In the genomic region with DNA sequence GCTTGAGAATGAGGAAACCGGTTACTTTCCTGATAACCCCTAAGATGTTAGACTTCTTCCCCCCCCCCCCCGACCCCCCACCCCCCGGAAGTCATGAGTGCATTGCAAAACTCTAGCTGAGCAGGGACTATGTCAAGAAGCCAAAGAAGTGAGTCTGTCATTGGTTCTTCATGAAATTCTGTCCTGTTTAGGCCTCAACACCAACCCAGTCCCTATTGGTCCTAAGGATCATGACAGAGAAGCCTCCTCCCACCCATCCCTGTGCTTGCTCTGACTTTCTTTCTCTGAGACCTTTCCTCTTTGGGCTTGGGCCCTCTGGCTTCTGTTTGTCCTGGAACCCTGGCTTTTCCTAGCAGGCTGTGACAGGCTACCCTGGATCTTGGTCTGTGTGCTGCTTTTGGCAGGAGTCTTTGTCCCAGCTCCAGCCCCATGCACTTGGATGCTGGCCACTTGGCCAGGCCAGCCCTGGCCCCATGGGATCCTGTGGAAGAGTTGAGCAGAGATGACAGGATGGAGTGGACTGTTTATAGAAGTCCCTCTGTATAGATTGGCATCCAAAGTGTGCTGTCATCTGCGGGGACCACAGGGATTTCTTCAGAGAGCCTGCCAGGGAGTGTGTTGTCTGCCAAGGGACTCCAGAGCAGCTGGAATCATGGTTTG, we compare ENCODE assay signal across 10 mouse cellular contexts. TPM values are rescaled to one million over a fixed set of nuclear protein-coding genes. Genes with fewer than 3 reads are reported as not detected.
DNase-seq lines count a peak whose midpoint lies in the region; ATAC-seq and TF ChIP-seq lines count a peak whose summit lies in the region.
"Had no signal": no experiment of that assay in that cellular context is flagged by ENCODE, and none has a peak within 500 bp of the region (broad histone marks: within the 10 kb centered on the region; RNA-seq: fewer than 3 reads in every experiment).

No protein-coding gene starts in this region.

- H3K9me3 ChIP-seq in liver, embryonic 12.5 days (replicated peaks): no peaks in the 10 kb centered on the region
- H3K9me3 ChIP-seq in heart, embryonic 14.5 days (ENCODE audit: control insufficient read depth, low read length): no peaks in the 10 kb centered on the region
- H3K9me3 ChIP-seq: megakaryocyte, embryonic 14.5 days had no signal

- H3K4me1 ChIP-seq in liver, adult 2 months (ENCODE audit: control insufficient read depth, insufficient read depth, low read length): no peaks in the 10 kb centered on the region
- H3K4me1 ChIP-seq in liver, embryonic 12.5 days: no peaks in the 10 kb centered on the region
- H3K4me1 ChIP-seq in heart, embryonic 14.5 days (ENCODE audit: control insufficient read depth in 2 of 2, insufficient read depth in 2 of 2, low read length in 2 of 2): peaks cover 4 to 9% of the 10 kb centered on the region in 2 experiments; a peak in 3 of 4 replicates
- H3K4me1 ChIP-seq: megakaryocyte, embryonic 14.5 days had no signal

- WGBS in liver, adult 2 months: 60% methylated on average over 4 of the region's 4 CpGs
- 55% methylated on average over 3 of the region's 4 CpGs for WGBS in liver, embryonic 12.5 days (ENCODE audit: insufficient replicate concordance)
- WGBS in heart, embryonic 14.5 days: 35% methylated on average over 4 of the region's 4 CpGs

- H3K27ac ChIP-seq in liver, adult 2 months (replicated peaks; ENCODE audit: insufficient read depth, low read depth, low read length): no peak overlapping the region
- H3K27ac ChIP-seq in liver, embryonic 12.5 days: no peak overlapping the region
- peak overlapping the region; percentile 73 to 80 for H3K27ac ChIP-seq in heart, embryonic 14.5 days (replicated peaks in 1 of 2; ENCODE audit: control insufficient read depth in 1 of 2, insufficient read depth in 1 of 2, low read depth in 2 of 2, low read length in 2 of 2)
- H3K27ac ChIP-seq in layer of hippocampus, adult 2 months: no peak overlapping the region

- peak; percentile 40 for DNase-seq in liver, adult 2 months (ENCODE audit: extremely low read depth, low read depth, low spot score)
- DNase-seq in cerebellum, postnatal 36 days: peak; percentile 87 to 88
- DNase-seq in layer of hippocampus, adult 2 months (ENCODE audit: low spot score in 2 of 2): peak; percentile 22 to 35
- DNase-seq in urinary bladder, postnatal 36 days (ENCODE audit: low spot score in 2 of 2): peak; percentile 33 to 79
- DNase-seq in liver: no peak

- no peaks in the 10 kb centered on the region for H3K79me2 ChIP-seq in liver, adult 2 months (ENCODE audit: control insufficient read depth, insufficient read depth, low read length)

- no peak overlapping the region for H3K4me3 ChIP-seq in liver, adult 2 months (ENCODE audit: insufficient read depth, low read depth, low read length)
- no peak overlapping the region for H3K4me3 ChIP-seq in liver, embryonic 12.5 days
- no peak overlapping the region for H3K4me3 ChIP-seq in heart, embryonic 14.5 days (ENCODE audit: control insufficient read depth in 1 of 2, insufficient read depth in 1 of 2, low read depth in 1 of 2, low read length in 2 of 2)
- H3K4me3 ChIP-seq in layer of hippocampus, adult 2 months: no peak overlapping the region
- H3K4me3 ChIP-seq: erythroblast, embryonic 14.5 days; megakaryocyte, embryonic 14.5 days had no signal

- no peak overlapping the region for H3K9ac ChIP-seq in liver, adult 2 months (ENCODE audit: low read depth, low read length)
- no peak overlapping the region for H3K9ac ChIP-seq in liver, embryonic 12.5 days
- H3K9ac ChIP-seq in heart, embryonic 14.5 days (ENCODE audit: low read length): no peak overlapping the region

- no peaks in the 10 kb centered on the region for H3K27me3 ChIP-seq in liver, adult 2 months (ENCODE audit: control insufficient read depth, insufficient read depth, low read length)
- no peaks in the 10 kb centered on the region; the same call in 1 of the 2 replicates for H3K27me3 ChIP-seq in liver, embryonic 12.5 days (replicated peaks)
- H3K27me3 ChIP-seq in heart, embryonic 14.5 days (ENCODE audit: control insufficient read depth, insufficient read depth, low read length): peaks cover 6% of the 10 kb centered on the region; the same call in 1 of the 2 replicates

- TF ChIP-seq POLR2A in liver, adult 2 months (IDR thresholded peaks at IDR 0.05; ENCODE audit: extremely low read depth, insufficient read depth, low read length): no peak

- no peak for TF ChIP-seq CTCF in liver, adult 2 months (IDR thresholded peaks at IDR 0.05; ENCODE audit: low read depth, low read length)
- TF ChIP-seq CTCF in layer of hippocampus, adult 2 months (conservative IDR thresholded peaks at IDR 0.05): no peak

- no peaks in the 10 kb centered on the region for H3K36me3 ChIP-seq in liver, adult 2 months (ENCODE audit: control insufficient read depth, insufficient read depth, low read length)
- H3K36me3 ChIP-seq in liver, embryonic 12.5 days: no peaks in the 10 kb centered on the region
- no peaks in the 10 kb centered on the region for H3K36me3 ChIP-seq in heart, embryonic 14.5 days (ENCODE audit: control insufficient read depth, insufficient read depth, low read length)

- ATAC-seq in liver, embryonic 12.5 days: no peak
- ATAC-seq in heart, embryonic 14.5 days (ENCODE audit: insufficient number of reproducible peaks, insufficient read depth, low FRiP score, low read depth): peak; percentile 98
- peak; percentile 48; the same call in 1 of the 2 replicates for ATAC-seq in megakaryocyte progenitor cell, adult 5-6 weeks (replicated peaks; ENCODE audit: poor library complexity)

- no peak overlapping the region for H3K4me2 ChIP-seq in liver, embryonic 12.5 days
- H3K4me2 ChIP-seq in heart, embryonic 14.5 days (ENCODE audit: low read length): no peak overlapping the region

RNA-seq across cellular contexts. Expression of a gene that starts 15.8 kb away (rescaled TPM):
- not detected in 2 replicates for total RNA-seq in liver, adult 2 months (2014; rRNA removed)
- 0.04 TPM in 1 of 2 replicates, not detected in the other for polyA plus RNA-seq in liver, adult 2 months (2012; rRNA removed)
- 0.10 TPM in 1 of 2 replicates, not detected in the other for polyA plus RNA-seq in liver, embryonic 12.5 days (2016; fragmentation: Nextera tagmentation; extraction: Ambion mirVana)
- polyA plus RNA-seq in heart, embryonic 14.5 days (2014; fragmentation: Nextera tagmentation; extraction: Ambion mirVana): 0.19 and 0.26 TPM in 2 replicates
- total RNA-seq in layer of hippocampus, adult 2 months (2021): not detected
- total RNA-seq in megakaryocyte progenitor cell, adult 5-6 weeks (2015): not detected in 2 replicates
- 0.10 TPM in 1 of 2 replicates, not detected in the other for total RNA-seq in megakaryocyte progenitor cell, adult 5-6 weeks (2017)
- polyA plus RNA-seq: erythroblast, embryonic 14.5 days had no signal

RNA-seq across cellular contexts. Expression of a gene that starts 22.8 kb away (rescaled TPM):
- total RNA-seq in liver, adult 2 months (2014; rRNA removed): 0.18 and 0.47 TPM in 2 replicates
- polyA plus RNA-seq in liver, adult 2 months (2012; rRNA removed): 0.06 TPM in 2 replicates
- polyA plus RNA-seq in liver, embryonic 12.5 days (2016; fragmentation: Nextera tagmentation; extraction: Ambion mirVana): 53.1 and 55.3 TPM in 2 replicates
- 23.0 and 23.2 TPM in 2 replicates for polyA plus RNA-seq in heart, embryonic 14.5 days (2014; fragmentation: Nextera tagmentation; extraction: Ambion mirVana)
- under 1 TPM; 0.25 to 0.77 TPM for total RNA-seq in layer of hippocampus, adult 2 months (2021)
- total RNA-seq in megakaryocyte progenitor cell, adult 5-6 weeks (2015): 60.6 and 75.7 TPM in 2 replicates
- total RNA-seq in megakaryocyte progenitor cell, adult 5-6 weeks (2017): 55.3 and 65.0 TPM in 2 replicates

Comparison
In these comparisons a context has a peak if more than half of its experiments do, and no peak if none do; other contexts are left out.
1. H3K27ac ChIP-seq: peak in heart, embryonic 14.5 days (2 of 2); none in liver, adult 2 months (single experiment), liver, embryonic 12.5 days (single experiment) and layer of hippocampus, adult 2 months (single experiment).
2. RNA of a gene that starts 22.8 kb away (total RNA-seq): 55.3 to 75.7 TPM in megakaryocyte progenitor cell, adult 5-6 weeks; 0.25 to 0.77 TPM in layer of hippocampus, adult 2 months and 0.18 to 0.47 TPM in liver, adult 2 months; every median in the first group is over 10 times any median in the second.